Comparison of ENCODE assay signal across 10 mouse cellular contexts in the genomic region with DNA sequence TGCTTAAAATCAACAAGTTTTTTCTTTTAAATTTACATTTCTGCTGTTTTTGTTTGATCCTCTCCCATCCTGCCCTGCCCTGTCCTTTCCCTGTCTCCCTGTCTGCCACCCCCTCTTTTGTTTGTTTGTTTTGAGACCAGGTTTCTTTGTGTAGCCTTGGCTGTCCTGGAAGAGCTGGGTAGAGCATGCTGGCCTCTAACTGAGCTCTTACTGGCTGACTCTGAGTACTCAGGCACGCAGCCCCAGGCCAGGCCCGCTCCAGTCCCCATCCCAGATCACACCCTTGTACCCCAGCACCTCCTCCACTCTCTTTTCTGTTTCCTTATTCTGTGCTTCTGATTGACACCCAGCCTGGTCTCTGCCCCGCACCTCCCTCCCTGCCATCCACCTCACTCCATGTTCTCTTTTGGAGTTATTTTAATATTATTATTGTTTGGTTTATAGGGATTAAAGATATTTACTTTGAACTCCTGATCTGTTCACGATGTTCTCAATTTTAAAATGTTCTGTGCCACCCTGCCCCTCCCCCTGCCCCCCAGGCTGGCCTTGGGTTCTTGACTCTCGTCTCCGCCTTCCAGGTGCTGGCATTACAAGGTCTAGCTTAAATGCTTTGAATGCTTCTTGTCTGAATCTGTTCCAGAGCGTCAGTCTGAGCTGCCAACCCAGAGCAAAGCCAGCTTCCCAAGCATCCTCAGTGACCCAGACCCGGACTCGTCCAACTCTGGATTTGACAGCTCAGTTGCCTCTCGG. TPM values are rescaled to one million over a fixed set of nuclear protein-coding genes. Genes with fewer than 3 reads are reported as not detected.
DNase-seq lines count a peak whose midpoint lies in the region; ATAC-seq and TF ChIP-seq lines count a peak whose summit lies in the region.
"Had no signal": no experiment of that assay in that cellular context is flagged by ENCODE, and none has a peak within 500 bp of the region (broad histone marks: within the 10 kb centered on the region; RNA-seq: fewer than 3 reads in every experiment).

No protein-coding gene starts in this region.

- H3K4me1 ChIP-seq in heart, embryonic 12.5 days (replicated peaks) = peaks cover 12% of the 10 kb centered on the region
- peaks cover 2% of the 10 kb centered on the region for H3K4me1 ChIP-seq in heart, adult 2 months (ENCODE audit: control insufficient read depth, insufficient read depth, low read length)
- 0 out of 2 replicates have a peak, but pooled peaks cover 7% of the 10 kb centered on the region for H3K4me1 ChIP-seq in lung, embryonic 14.5 days (ENCODE audit: insufficient read depth)
- H3K4me1 ChIP-seq in lung, adult 2 months (ENCODE audit: control insufficient read depth, insufficient read depth, low read length) = peaks cover 7% of the 10 kb centered on the region
- peaks cover 15% of the 10 kb centered on the region for H3K4me1 ChIP-seq in embryonic facial prominence, embryonic 12.5 days
- H3K4me1 ChIP-seq in midbrain, embryonic 13.5 days (replicated peaks) = peaks cover 24% of the 10 kb centered on the region

- no peak for TF ChIP-seq CTCF in heart, adult 2 months (IDR thresholded peaks at IDR 0.05)
- TF ChIP-seq CTCF in lung, embryonic 14.5 days (IDR thresholded peaks at IDR 0.05; ENCODE audit: low read depth) = no peak
- TF ChIP-seq CTCF in lung, adult 2 months (IDR thresholded peaks at IDR 0.05; ENCODE audit: insufficient read depth, low read length) = no peak

- ATAC-seq in heart, embryonic 12.5 days (ENCODE audit: insufficient number of reproducible peaks, low FRiP score) = no peak
- ATAC-seq in lung, embryonic 14.5 days (ENCODE audit: insufficient read depth) = no peak
- ATAC-seq in embryonic facial prominence, embryonic 12.5 days (ENCODE audit: insufficient number of reproducible peaks, insufficient read depth, low FRiP score, low TSS enrichment) = no peak
- no peak for ATAC-seq in midbrain, embryonic 13.5 days
- ATAC-seq in erythroid progenitor cell, adult 5-6 weeks (replicated peaks; ENCODE audit: low FRiP score, poor library complexity, severe bottlenecking) = no peak

- no peak overlapping the region for H3K4me2 ChIP-seq in heart, embryonic 12.5 days
- no peak overlapping the region; the same call in 1 of the 2 replicates for H3K4me2 ChIP-seq in lung, embryonic 14.5 days
- H3K4me2 ChIP-seq in embryonic facial prominence, embryonic 12.5 days (replicated peaks) = peak overlapping the region; percentile 25; the same call in 1 of the 2 replicates
- H3K4me2 ChIP-seq in midbrain, embryonic 13.5 days (replicated peaks) = peak overlapping the region; percentile 33

- H3K79me2 ChIP-seq in heart, adult 2 months (replicated peaks; ENCODE audit: control insufficient read depth, insufficient read depth, low read length) = peaks cover 3% of the 10 kb centered on the region

- TF ChIP-seq EP300 in heart, adult 2 months (IDR thresholded peaks at IDR 0.05; ENCODE audit: insufficient read depth, low read depth, low read length) = no peak

- no peak for TF ChIP-seq POLR2A in heart, adult 2 months (IDR thresholded peaks at IDR 0.05; ENCODE audit: insufficient read depth, low read depth, low read length)
- no peak for TF ChIP-seq POLR2A in lung, adult 2 months (IDR thresholded peaks at IDR 0.05; ENCODE audit: borderline replicate concordance, extremely low read depth, low read depth, low read length)

- H3K36me3 ChIP-seq in heart, embryonic 12.5 days = peaks cover 44% of the 10 kb centered on the region
- peaks cover 2% of the 10 kb centered on the region; the same call in 1 of the 2 replicates for H3K36me3 ChIP-seq in heart, adult 2 months (ENCODE audit: control insufficient read depth, insufficient read depth, low read length)
- H3K36me3 ChIP-seq in lung, embryonic 14.5 days (ENCODE audit: insufficient read depth) = peaks cover 45% of the 10 kb centered on the region
- H3K36me3 ChIP-seq in embryonic facial prominence, embryonic 12.5 days = peaks cover 44% of the 10 kb centered on the region
- peaks cover 45% of the 10 kb centered on the region for H3K36me3 ChIP-seq in midbrain, embryonic 13.5 days

- DNase-seq in heart, adult 2 months = no peak
- DNase-seq in lung, embryonic 14.5 days = no peak
- DNase-seq in lung, adult 2 months = no peak
- no peak for DNase-seq in gastrocnemius, postnatal 36 days
- DNase-seq: embryo, embryonic 11 days; thymus, adult 2 months had no signal

- H3K27me3 ChIP-seq in heart, embryonic 12.5 days (replicated peaks) = no peaks in the 10 kb centered on the region
- H3K27me3 ChIP-seq in heart, adult 2 months (ENCODE audit: control insufficient read depth, insufficient read depth, low read length) = no peaks in the 10 kb centered on the region
- H3K27me3 ChIP-seq in lung, embryonic 14.5 days (ENCODE audit: insufficient read depth, low read length) = no peaks in the 10 kb centered on the region
- H3K27me3 ChIP-seq in embryonic facial prominence, embryonic 12.5 days = no peaks in the 10 kb centered on the region
- no peaks in the 10 kb centered on the region for H3K27me3 ChIP-seq in midbrain, embryonic 13.5 days

- peak overlapping the region; percentile 15 for H3K9ac ChIP-seq in heart, embryonic 12.5 days
- no peak overlapping the region for H3K9ac ChIP-seq in heart, adult 2 months (ENCODE audit: low read depth, low read length)
- peak overlapping the region; percentile 10; the same call in 1 of the 2 replicates for H3K9ac ChIP-seq in lung, embryonic 14.5 days
- no peak overlapping the region for H3K9ac ChIP-seq in embryonic facial prominence, embryonic 12.5 days
- no peak overlapping the region; the same call in 1 of the 2 replicates for H3K9ac ChIP-seq in midbrain, embryonic 13.5 days (replicated peaks)

- no peak overlapping the region for H3K4me3 ChIP-seq in heart, embryonic 12.5 days
- H3K4me3 ChIP-seq in heart, adult 2 months = no peak overlapping the region
- H3K4me3 ChIP-seq in lung, embryonic 14.5 days (ENCODE audit: low read depth, low read length) = no peak overlapping the region
- H3K4me3 ChIP-seq in lung, adult 2 months (replicated peaks; ENCODE audit: extremely low read depth, low read depth, low read length) = no peak overlapping the region
- no peak overlapping the region for H3K4me3 ChIP-seq in embryonic facial prominence, embryonic 12.5 days
- 0 out of 2 replicates have a peak overlapping the region, but pooled peaks have one; percentile 9 for H3K4me3 ChIP-seq in midbrain, embryonic 13.5 days (replicated peaks)

- no peak overlapping the region for H3K27ac ChIP-seq in heart, embryonic 12.5 days (ENCODE audit: poor library complexity, severe bottlenecking)
- no peak overlapping the region for H3K27ac ChIP-seq in heart, adult 2 months
- no peak overlapping the region for H3K27ac ChIP-seq in lung, embryonic 14.5 days (ENCODE audit: low read depth)
- H3K27ac ChIP-seq in embryonic facial prominence, embryonic 12.5 days = no peak overlapping the region
- H3K27ac ChIP-seq in midbrain, embryonic 13.5 days = no peak overlapping the region

- intact Hi-C loops in heart, adult 2 months (cut with DNase I) = loop anchor here (10.0 kb wide), 1 partner anchor 343 kb away; a partner anchor contains a TSS
- intact Hi-C loops in gastrocnemius, postnatal 36 days (cut with DNase I) = no loop called here

- H3K9me3 ChIP-seq in heart, embryonic 12.5 days (replicated peaks) = peaks cover 7% of the 10 kb centered on the region
- H3K9me3 ChIP-seq in lung, embryonic 14.5 days (ENCODE audit: low read depth, low read length) = no peaks in the 10 kb centered on the region
- H3K9me3 ChIP-seq in embryonic facial prominence, embryonic 12.5 days = peaks cover 10% of the 10 kb centered on the region; the same call in 1 of the 2 replicates
- H3K9me3 ChIP-seq in midbrain, embryonic 13.5 days = no peaks in the 10 kb centered on the region

- whole genome bisulfite sequencing in heart, embryonic 12.5 days = 85% methylated on average over 10 of the region's 10 CpGs
- 85% methylated on average over 10 of the region's 10 CpGs for WGBS in heart, adult 2 months
- WGBS in lung, embryonic 14.5 days = 77% methylated on average over 10 of the region's 10 CpGs
- 73% methylated on average over 10 of the region's 10 CpGs for WGBS in lung, adult 2 months
- WGBS in embryonic facial prominence, embryonic 12.5 days = 89% methylated on average over 10 of the region's 10 CpGs
- 93% methylated on average over 10 of the region's 10 CpGs for WGBS in midbrain, embryonic 13.5 days

RNA-seq across cellular contexts. Expression of a gene that starts 3.0 kb away (rescaled TPM):
- 22.9 and 23.7 TPM in 2 replicates for polyA plus RNA-seq in heart, embryonic 12.5 days (2016; fragmentation: Nextera tagmentation; extraction: Ambion mirVana)
- total RNA-seq in heart, adult 2 months (2021) = 10 to 100 TPM; 13.2 to 15.6 TPM
- 9.8 and 11.9 TPM in 2 replicates for polyA plus RNA-seq in heart, adult 2 months (2012; rRNA removed)
- 26.8 and 29.0 TPM in 2 replicates for polyA plus RNA-seq in lung, embryonic 14.5 days (2014; fragmentation: Nextera tagmentation; extraction: Ambion mirVana)
- 17.8 and 20.4 TPM in 2 replicates for polyA plus RNA-seq in lung, adult 2 months (2012; rRNA removed)
- 30.8 and 32.3 TPM in 2 replicates for polyA plus RNA-seq in embryonic facial prominence, embryonic 12.5 days (2016; fragmentation: Nextera tagmentation; extraction: Ambion mirVana)
- 13.4 and 16.4 TPM in 2 replicates for polyA plus RNA-seq in midbrain, embryonic 13.5 days (2015; fragmentation: Nextera tagmentation; extraction: Ambion mirVana)
- total RNA-seq in gastrocnemius, postnatal 36 days (2021) = 10 to 100 TPM; 14.9 to 17.0 TPM
- total RNA-seq in erythroid progenitor cell, adult 5-6 weeks (2015; ENCODE audit: low replicate concordance) = 6.1 and 6.3 TPM in 2 replicates
- 9.9 and 17.3 TPM in 2 replicates for total RNA-seq in erythroid progenitor cell, adult 5-6 weeks (2017; ENCODE audit: low replicate concordance)

RNA-seq across cellular contexts. Expression of a gene that starts 39.4 kb away (rescaled TPM):
- 21.0 and 22.0 TPM in 2 replicates for polyA plus RNA-seq in heart, embryonic 12.5 days (2016; fragmentation: Nextera tagmentation; extraction: Ambion mirVana)
- 1 to 10 TPM; 7.0 to 8.5 TPM for total RNA-seq in heart, adult 2 months (2021)
- 3.6 and 5.7 TPM in 2 replicates for polyA plus RNA-seq in heart, adult 2 months (2012; rRNA removed)
- polyA plus RNA-seq in lung, embryonic 14.5 days (2014; fragmentation: Nextera tagmentation; extraction: Ambion mirVana) = 32.8 and 33.3 TPM in 2 replicates
- 17.3 and 18.2 TPM in 2 replicates for polyA plus RNA-seq in lung, adult 2 months (2012; rRNA removed)
- polyA plus RNA-seq in embryonic facial prominence, embryonic 12.5 days (2016; fragmentation: Nextera tagmentation; extraction: Ambion mirVana) = 36.2 and 36.3 TPM in 2 replicates
- 22.8 and 23.1 TPM in 2 replicates for polyA plus RNA-seq in midbrain, embryonic 13.5 days (2015; fragmentation: Nextera tagmentation; extraction: Ambion mirVana)
- 1 to 10 TPM; 6.0 to 6.9 TPM for total RNA-seq in gastrocnemius, postnatal 36 days (2021)
- 2.2 and 9.2 TPM in 2 replicates for total RNA-seq in erythroid progenitor cell, adult 5-6 weeks (2015; ENCODE audit: low replicate concordance)
- 10.1 and 11.0 TPM in 2 replicates for total RNA-seq in erythroid progenitor cell, adult 5-6 weeks (2017; ENCODE audit: low replicate concordance)

RNA-seq across cellular contexts. Expression of a gene that starts 59.3 kb away (rescaled TPM):
- 14.1 and 15.5 TPM in 2 replicates for polyA plus RNA-seq in heart, embryonic 12.5 days (2016; fragmentation: Nextera tagmentation; extraction: Ambion mirVana)
- total RNA-seq in heart, adult 2 months (2021) = 1 to 10 TPM; 5.2 to 6.1 TPM
- 6.3 and 8.3 TPM in 2 replicates for polyA plus RNA-seq in heart, adult 2 months (2012; rRNA removed)
- polyA plus RNA-seq in lung, embryonic 14.5 days (2014; fragmentation: Nextera tagmentation; extraction: Ambion mirVana) = 9.9 and 10.7 TPM in 2 replicates
- polyA plus RNA-seq in lung, adult 2 months (2012; rRNA removed) = 27.2 and 30.9 TPM in 2 replicates
- polyA plus RNA-seq in embryonic facial prominence, embryonic 12.5 days (2016; fragmentation: Nextera tagmentation; extraction: Ambion mirVana) = 9.4 and 9.9 TPM in 2 replicates
- 7.2 and 7.8 TPM in 2 replicates for polyA plus RNA-seq in midbrain, embryonic 13.5 days (2015; fragmentation: Nextera tagmentation; extraction: Ambion mirVana)
- 1 to 10 TPM; 6.3 to 7.8 TPM for total RNA-seq in gastrocnemius, postnatal 36 days (2021)
- 25.2 and 43.2 TPM in 2 replicates for total RNA-seq in erythroid progenitor cell, adult 5-6 weeks (2015; ENCODE audit: low replicate concordance)
- 3.3 and 6.9 TPM in 2 replicates for total RNA-seq in erythroid progenitor cell, adult 5-6 weeks (2017; ENCODE audit: low replicate concordance)

Comparison
In these comparisons a context has a peak if more than half of its experiments do, and no peak if none do; other contexts are left out.
1. H3K9ac ChIP-seq: peak in heart, embryonic 12.5 days (single experiment) and lung, embryonic 14.5 days (single experiment); none in heart, adult 2 months (single experiment), embryonic facial prominence, embryonic 12.5 days (single experiment) and midbrain, embryonic 13.5 days (single experiment).
2. H3K4me2 ChIP-seq: peak in embryonic facial prominence, embryonic 12.5 days (single experiment) and midbrain, embryonic 13.5 days (single experiment); none in heart, embryonic 12.5 days (single experiment) and lung, embryonic 14.5 days (single experiment).